Mouse (Mus musculus): ENCODE results near the gene Ppan.

GRCm38 (mm10) chr9:20866879-20867278, 21.1 kb upstream of the Ppan start:
- TF ChIP-seq GATA1 (IDR thresholded peaks at IDR 0.05; ENCODE audit: low read length) (no peak), TAL1 (IDR thresholded peaks at IDR 0.05; ENCODE audit: low read length) (no peak)
